Mouse (Mus musculus): ENCODE measurements at regions not wholly inside any gene's neighbourhood (a gene's known extent, or its start where the extent isn't known, plus 50 kb on each side); places are given as distances from the start of the nearest gene placed in this dataset.

DNA sequence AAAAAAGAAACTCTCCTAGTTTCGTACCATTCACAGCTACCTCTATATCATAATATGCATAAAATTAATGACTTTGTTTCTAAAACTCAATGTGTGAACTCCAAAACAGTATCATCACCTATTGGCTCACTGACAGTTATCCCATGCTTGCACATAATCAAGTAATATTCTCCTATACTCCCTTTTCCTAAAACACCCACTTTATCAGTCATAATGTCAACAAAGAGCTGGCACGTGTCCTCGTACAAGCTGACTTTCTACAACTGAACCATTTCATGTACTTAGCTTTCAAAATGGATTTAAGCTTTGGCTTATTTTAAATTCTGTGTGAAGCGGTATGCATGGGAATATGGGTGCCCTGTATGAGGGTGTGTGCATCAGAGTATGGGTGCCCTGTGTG lies 58.0 kb upstream of the Golim4 start:
- no peak for DNase-seq (ENCODE audit: low read depth, low spot score)

GRCm38 (mm10) chr3:76008564-76009183 lies 51.9 kb upstream of the Golim4 start:
- DNase-seq (ENCODE audit: low read depth, low spot score) = peak; percentile 75

All from 3T3-L1 (cell line).